Mouse (Mus musculus) forebrain, embryonic 14.5 days (tissue): ENCODE results near the gene Ildr1. TPM values are rescaled to one million over a fixed set of nuclear protein-coding genes. Genes with fewer than 3 reads are reported as not detected.

Experiments used
- ATAC-seq: fragments of 200-750 bp; cut with Nextera tagmentation; 2 replicates; pipeline ENCODE4 v1.8.0; 2017; ENCODE audit warnings: mild to moderate bottlenecking, moderate library complexity
- DNase-seq: peaks from one replicate; pipeline ENCODE4 v3.0.0-alpha.2; 2015; ENCODE audit warnings: low spot score
- H3K27ac ChIP-seq: fragments of 300-500 bp; sonication (generic); 2 replicates; pipeline ENCODE4 v1.5.1; 2014; ENCODE audit warnings: low read depth, mild to moderate bottlenecking, control low read depth, low read length, moderate library complexity
- H3K27me3 ChIP-seq: fragments of 300-500 bp; sonication (generic); replicated peaks from 2 replicates; pipeline ENCODE4 v1.6.1; 2014; ENCODE audit warnings: low read length, control low read depth, mixed read lengths; ENCODE audit not compliant: control insufficient read depth, insufficient read depth
- H3K36me3 ChIP-seq: fragments of 300-500 bp; sonication (generic); 2 replicates; pipeline ENCODE4 v1.6.1; 2014; ENCODE audit warnings: low read length, control low read depth; ENCODE audit not compliant: control insufficient read depth, insufficient read depth
- H3K4me1 ChIP-seq: fragments of 300-500 bp; sonication (generic); 2 replicates; pipeline ENCODE4 v1.6.1; 2014; ENCODE audit warnings: antibody characterized with exemption, low read length, control low read depth; ENCODE audit not compliant: control insufficient read depth, insufficient read depth
- H3K4me2 ChIP-seq: fragments of 300-500 bp; sonication (generic); 2 replicates; pipeline ENCODE4 v1.6.1; 2014; ENCODE audit warnings: mild to moderate bottlenecking, control low read depth, low read length
- H3K4me3 ChIP-seq: fragments of 300-500 bp; sonication (generic); 2 replicates; pipeline ENCODE4 v1.5.1; 2014; ENCODE audit warnings: low read depth, low read length, control low read depth
- H3K9ac ChIP-seq: fragments of 300-500 bp; sonication (generic); 2 replicates; pipeline ENCODE4 v1.6.1; 2014; ENCODE audit warnings: mild to moderate bottlenecking, low read length, control low read depth, moderate library complexity
- H3K9me3 ChIP-seq: fragments of 300-500 bp; sonication (generic); replicated peaks from 2 replicates; pipeline ENCODE4 v1.6.1; 2016; ENCODE audit warnings: low read length, control low read depth, mixed read lengths; ENCODE audit not compliant: control insufficient read depth
- WGBS: fragments of 180-500 bp; shearing (Covaris S2); extraction: QIAGEN DNeasy Blood & Tissue Kit; methylation state at CpG from one replicate; pipeline ENCODE4 v1.1.7; 2014; 5-methylcytosine and 5-hydroxymethylcytosine counted together
- polyA plus RNA-seq: library from polyadenylated mRNA; unstranded; fragments of >200 nt; fragmentation: Nextera tagmentation; extraction: Ambion mirVana; gene quantifications from 2 replicates; pipeline ENCODE4 v1.2.1, GENCODE M21; 2014

The Ildr1 gene
- polyA plus RNA-seq, 1 experiment from 2014 or later = not detected

DNA sequence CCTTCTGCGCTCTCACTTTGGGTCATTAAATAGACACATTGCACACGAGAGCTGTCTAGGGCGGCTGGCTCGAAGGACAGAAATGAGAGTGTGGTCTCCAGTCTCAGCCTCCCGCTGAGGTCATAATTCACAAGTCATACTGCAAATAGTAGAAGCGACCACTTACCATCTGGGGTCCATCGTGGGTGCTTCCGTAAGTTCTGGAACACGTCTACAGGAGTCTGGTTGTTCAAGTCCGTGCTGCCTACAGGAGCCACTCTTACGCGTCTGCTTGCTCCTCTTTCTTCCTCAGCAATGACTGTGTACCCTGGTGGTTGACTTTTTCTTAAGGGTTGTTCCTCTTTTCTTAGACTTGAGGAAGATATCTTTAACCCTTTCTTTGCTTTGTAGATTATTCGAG is 28.0 kb upstream of the Ildr1 start, which contains the start of gene Cd86:
TSS of gene Cd86 (minus strand) at position 300 of the 400 bp plus-strand sequence.
- 85% methylated on average over 13 of the region's 13 CpGs for WGBS
- H3K4me2 ChIP-seq = no peak within 1 kb of the TSS

GRCm38 (mm10) chr16:36666448-36667017 is 27.2 kb upstream of the Ildr1 start:
- Histone ChIP-seq H3K4me1 (no peaks in the 10 kb centered on the region), H3K36me3 (no peaks in the 10 kb centered on the region), H3K4me3 (no peak overlapping the region), H3K9ac (no peak overlapping the region), H3K9me3 (no peaks in the 10 kb centered on the region), H3K4me2 (no peak overlapping the region), H3K27ac (no peak overlapping the region), H3K27me3 (no peaks in the 10 kb centered on the region)
- no peak for ATAC-seq
- no peak for DNase-seq
- 92% methylated on average over 10 of the region's 10 CpGs for WGBS

More for the DNA sequence above, 28.0 kb upstream of the Ildr1 start, which contains the start of gene Cd86:
- Histone ChIP-seq H3K27ac (no peak within 1 kb of the TSS), H3K27me3 (no peaks in the 10 kb centered on the region), H3K4me1 (no peaks in the 10 kb centered on the region), H3K4me3 (no peak within 1 kb of the TSS), H3K9me3 (no peaks in the 10 kb centered on the region), H3K36me3 (no peaks in the 10 kb centered on the region), H3K9ac (no peak within 1 kb of the TSS)
- DNase-seq = no peak
- no peak for ATAC-seq

GRCm38 (mm10) chr16:36670590-36670989 is 23.2 kb upstream of the Ildr1 start:
- Histone ChIP-seq H3K4me3 (no peak overlapping the region), H3K9me3 (no peaks in the 10 kb centered on the region), H3K27ac (no peak overlapping the region), H3K9ac (no peak overlapping the region), H3K27me3 (no peaks in the 10 kb centered on the region), H3K4me1 (no peaks in the 10 kb centered on the region), H3K4me2 (no peak overlapping the region), H3K36me3 (no peaks in the 10 kb centered on the region)
- no peak for ATAC-seq
- 89% methylated on average over 3 of the region's 3 CpGs for WGBS
- DNase-seq = no peak

GRCm38 (mm10) chr16:36673196-36673595 is 20.6 kb upstream of the Ildr1 start:
- H3K27ac ChIP-seq = no peak overlapping the region
- no peaks in the 10 kb centered on the region for H3K4me1 ChIP-seq
- H3K9ac ChIP-seq = no peak overlapping the region
- no peaks in the 10 kb centered on the region for H3K36me3 ChIP-seq
- no peak for ATAC-seq
- no peaks in the 10 kb centered on the region for H3K9me3 ChIP-seq
- 82% methylated on average over 4 of the region's 4 CpGs for WGBS
- H3K27me3 ChIP-seq = no peaks in the 10 kb centered on the region
- H3K4me2 ChIP-seq = no peak overlapping the region
- DNase-seq = no peak
- no peak overlapping the region for H3K4me3 ChIP-seq

DNA sequence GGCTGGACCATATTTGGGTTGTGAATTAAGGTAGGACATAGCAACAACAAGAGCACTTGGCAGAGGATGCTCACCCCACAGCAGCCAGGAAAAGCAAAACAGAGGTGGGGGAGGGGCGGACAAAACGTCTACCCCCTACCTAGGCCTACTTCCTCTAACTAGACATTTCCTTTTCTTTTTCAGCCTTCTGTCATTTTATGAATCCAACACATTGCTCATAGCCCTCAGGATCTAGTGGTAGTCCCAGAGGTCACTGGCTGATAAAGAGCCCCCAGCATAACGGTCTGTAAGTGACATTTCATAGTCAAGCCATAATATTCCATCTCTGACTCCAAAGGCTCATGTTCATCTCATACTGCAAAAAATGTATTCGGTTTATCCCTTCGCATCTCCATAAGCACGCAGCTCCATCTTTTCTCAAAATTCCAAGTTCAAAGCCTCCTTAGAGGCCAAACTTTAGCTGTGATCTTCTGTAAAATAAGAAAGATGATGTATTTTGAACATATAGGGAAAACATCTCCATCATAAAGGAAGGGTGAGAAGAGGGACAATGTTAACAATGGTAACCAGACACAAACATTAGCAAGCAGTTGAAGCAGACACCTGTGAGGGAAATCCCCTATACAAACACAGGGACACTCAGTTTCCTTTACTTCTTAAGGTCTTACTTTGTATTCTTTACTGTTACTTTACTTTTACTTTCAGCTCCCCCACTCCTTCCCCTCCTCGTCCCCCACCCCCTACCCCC is 19.1 kb upstream of the Ildr1 start:
- Histone ChIP-seq H3K27me3 (no peaks in the 10 kb centered on the region), H3K27ac (no peak overlapping the region), H3K36me3 (no peaks in the 10 kb centered on the region), H3K4me2 (no peak overlapping the region), H3K9ac (no peak overlapping the region), H3K4me1 (no peaks in the 10 kb centered on the region), H3K9me3 (no peaks in the 10 kb centered on the region), H3K4me3 (no peak overlapping the region)
- 75% methylated on average over 7 of the region's 7 CpGs for WGBS
- no peak for DNase-seq
- no peak for ATAC-seq

DNA sequence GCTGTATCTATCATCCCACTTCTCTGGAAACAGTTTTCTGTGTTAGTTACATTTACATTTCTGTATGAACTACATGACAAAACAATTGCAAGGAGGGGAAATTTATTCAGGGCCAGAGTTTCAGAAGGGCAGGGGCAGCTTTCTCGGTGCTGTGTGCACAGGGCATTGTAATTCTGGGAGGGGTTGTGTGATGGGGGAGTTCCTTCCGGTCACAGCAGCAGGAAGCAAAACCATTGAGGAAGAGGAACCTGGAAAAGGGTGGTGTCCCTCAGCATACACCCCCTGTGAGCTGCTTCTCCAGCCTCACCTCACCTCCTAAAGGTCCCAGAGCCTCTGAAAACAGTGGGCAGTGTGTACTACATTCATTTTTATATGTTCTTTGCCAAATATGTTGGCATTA is 18.5 kb upstream of the Ildr1 start:
- H3K36me3 ChIP-seq = no peaks in the 10 kb centered on the region
- H3K4me1 ChIP-seq = no peaks in the 10 kb centered on the region
- no peak overlapping the region for H3K27ac ChIP-seq
- 39% methylated on average over 2 of the region's 2 CpGs for WGBS
- no peak for DNase-seq
- no peaks in the 10 kb centered on the region for H3K27me3 ChIP-seq
- H3K4me2 ChIP-seq = no peak overlapping the region
- H3K9me3 ChIP-seq = no peaks in the 10 kb centered on the region
- ATAC-seq = no peak
- H3K4me3 ChIP-seq = no peak overlapping the region
- H3K9ac ChIP-seq = no peak overlapping the region

GRCm38 (mm10) chr16:36675902-36676301 is 17.9 kb upstream of the Ildr1 start:
- Histone ChIP-seq H3K27me3 (no peaks in the 10 kb centered on the region), H3K36me3 (no peaks in the 10 kb centered on the region), H3K9me3 (no peaks in the 10 kb centered on the region), H3K4me2 (no peak overlapping the region), H3K4me1 (no peaks in the 10 kb centered on the region), H3K4me3 (no peak overlapping the region), H3K27ac (no peak overlapping the region), H3K9ac (no peak overlapping the region)
- 100% methylated on average over 2 of the region's 2 CpGs for WGBS
- no peak for DNase-seq
- no peak for ATAC-seq

DNA sequence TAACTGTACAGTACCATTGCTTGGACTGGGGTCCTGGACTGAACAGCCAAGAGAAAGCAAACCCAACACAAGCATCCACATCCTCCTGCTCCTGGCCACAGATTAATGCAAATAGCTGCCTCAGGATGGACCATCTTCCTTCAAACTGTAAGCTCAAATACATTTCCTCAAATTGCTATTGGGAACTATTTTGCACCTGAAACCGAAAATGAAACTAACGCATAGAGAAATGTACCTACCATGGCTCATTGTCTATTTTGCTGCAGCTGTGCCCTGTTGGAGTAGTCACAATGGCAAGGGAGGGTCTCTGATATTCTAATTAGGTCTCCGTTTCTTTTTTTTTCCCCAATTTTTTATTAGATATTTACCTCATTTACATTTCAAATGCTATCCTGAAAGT is 11.9 kb upstream of the Ildr1 start:
- H3K27me3 ChIP-seq = no peaks in the 10 kb centered on the region
- no peak overlapping the region for H3K27ac ChIP-seq
- no peaks in the 10 kb centered on the region for H3K4me1 ChIP-seq
- no peaks in the 10 kb centered on the region for H3K36me3 ChIP-seq
- DNase-seq (no peak), ATAC-seq (no peak)
- 89% methylated on average over 3 of the region's 3 CpGs for WGBS
- H3K9ac ChIP-seq = no peak overlapping the region
- no peak overlapping the region for H3K4me3 ChIP-seq
- H3K9me3 ChIP-seq = no peaks in the 10 kb centered on the region
- H3K4me2 ChIP-seq = no peak overlapping the region

DNA sequence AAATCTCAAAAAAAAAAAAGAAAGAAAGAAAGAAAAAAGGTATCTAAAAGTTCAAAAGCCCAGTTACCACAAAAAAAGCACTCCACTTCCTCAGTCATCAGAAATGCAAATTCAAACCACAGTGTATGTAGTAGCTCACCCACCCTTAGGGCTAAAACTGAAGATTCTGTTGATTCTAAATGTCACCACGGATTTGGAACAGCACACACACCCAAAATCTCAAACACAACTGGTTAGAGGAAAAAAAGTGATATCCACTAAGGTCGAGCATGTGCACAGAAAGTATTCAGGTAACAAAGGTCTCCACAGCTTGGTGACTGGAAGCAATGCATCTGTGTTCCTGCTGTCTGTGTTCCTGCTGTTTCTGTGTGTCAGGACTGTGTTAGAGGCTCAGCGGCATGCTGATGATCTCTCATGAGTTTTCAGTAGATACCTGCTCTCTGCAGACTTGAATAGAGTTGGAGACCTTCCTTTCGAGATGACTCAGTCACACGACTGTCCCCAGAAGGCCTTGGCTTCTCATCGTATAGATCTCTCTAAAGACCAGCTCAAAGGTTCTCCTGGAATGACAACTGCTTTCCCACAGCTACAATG is 9.4 kb upstream of the Ildr1 start:
- Histone ChIP-seq H3K36me3 (no peaks in the 10 kb centered on the region), H3K9me3 (no peaks in the 10 kb centered on the region), H3K4me2 (no peak overlapping the region), H3K4me3 (no peak overlapping the region), H3K9ac (no peak overlapping the region), H3K4me1 (no peaks in the 10 kb centered on the region), H3K27ac (no peak overlapping the region), H3K27me3 (no peaks in the 10 kb centered on the region)
- no peak for DNase-seq
- ATAC-seq = no peak
- WGBS = 79% methylated on average over 6 of the region's 6 CpGs
